Mouse (Mus musculus) MEL (cell line): ENCODE data around the gene Hdac11. TPM values are rescaled to one million over a fixed set of nuclear protein-coding genes. Genes with fewer than 3 reads are reported as not detected.

ENCODE experiments used
- polyA plus RNA-seq, 2 experiments: library from polyadenylated mRNA; stranded (reverse) in 1 of 2; unstranded in 1 of 2; fragments of >175 nt in 1 of 2; fragments of >200 nt in 1 of 2; gene quantifications; 2 replicates each; pipeline versions ENCODE4 v1.2.1 to v1.2.4; 2012; ENCODE audit warnings: low replicate concordance in 2 of 2, low read depth in 1 of 2; ENCODE audit not compliant: insufficient read length in 2 of 2, insufficient read depth in 1 of 2, missing spikeins in 1 of 2
- total RNA-seq: library from RNA; depleted of rRNA; stranded (reverse); fragments of 300-350 nt; gene quantifications from 2 replicates; pipeline ENCODE4 v1.2.3, GENCODE M21; 2012; rRNA removed

The Hdac11 gene
- total and polyA plus RNA-seq, 3 experiments = 3.3 to 6.0 TPM; not detected in 1

Other genes with a start within 250 kb of the Hdac11 start
- 14.8 and 15.6 TPM in 2 replicates for gene Iqsec1, start 168.0 kb upstream of the Hdac11 start, total RNA-seq
- gene Iqsec1, start 168.0 kb upstream of the Hdac11 start, polyA plus RNA-seq = 10 to 100 TPM; 30.8 to 73.4 TPM
- 46.3 and 56.7 TPM in 2 replicates for gene Nup210, start 39.8 kb upstream of the Hdac11 start, total RNA-seq
- 100 to 1,000 TPM in 1 of 2 experiments, 10 to 100 TPM in 1; 71.5 to 394 TPM for gene Nup210, start 39.8 kb upstream of the Hdac11 start, polyA plus RNA-seq
- gene Fbln2, start 55.8 kb downstream of the Hdac11 start, total RNA-seq = 2.3 and 4.4 TPM in 2 replicates
- 1 to 10 TPM in 1 of 2 experiments, not detected in 1; 1.9 TPM for gene Fbln2, start 55.8 kb downstream of the Hdac11 start, polyA plus RNA-seq